In the genomic region with DNA sequence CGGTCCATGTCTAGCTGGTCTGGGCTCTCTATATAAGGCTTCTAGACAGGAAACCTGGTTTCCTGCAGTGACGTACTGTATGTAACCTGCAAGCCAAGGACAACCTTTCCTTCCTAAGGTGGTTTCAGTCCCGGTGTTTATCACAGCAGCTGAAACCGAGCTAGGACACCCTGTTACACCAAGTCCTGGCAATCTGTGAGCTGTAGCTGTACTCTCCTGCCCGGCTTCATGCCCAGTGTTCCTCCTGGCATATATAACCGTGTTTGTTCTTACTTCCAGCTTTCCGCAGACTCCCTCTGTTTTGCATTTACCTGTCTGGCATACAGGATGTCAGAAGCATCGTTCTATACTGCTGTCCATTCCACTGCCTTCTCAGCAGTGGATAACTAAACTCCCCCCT, we compare ENCODE assay signal across 32 mouse cellular contexts. TPM values are rescaled to one million over a fixed set of nuclear protein-coding genes. Genes with fewer than 3 reads are reported as not detected.
A peak's percentile ranks its signal among the peaks of the same experiment; 100 is the strongest.
DNase-seq lines count a peak whose midpoint lies in the region; ATAC-seq and TF ChIP-seq lines count a peak whose summit lies in the region.
"Had no signal": no experiment of that assay in that cellular context is flagged by ENCODE, and none has a peak within 500 bp of the region (broad histone marks: within the 10 kb centered on the region; RNA-seq: fewer than 3 reads in every experiment).

No protein-coding gene starts in this region.

- TF ChIP-seq CTCF in heart, adult 2 months (IDR thresholded peaks at IDR 0.05) = no peak

- TF ChIP-seq POLR2A in heart, adult 2 months (IDR thresholded peaks at IDR 0.05; ENCODE audit: insufficient read depth, low read depth, low read length) = no peak

- H3K4me3 ChIP-seq in heart, adult 2 months = no peak overlapping the region
- H3K4me3 ChIP-seq in heart, embryonic 11.5 days (ENCODE audit: low read depth, low read length) = no peak overlapping the region
- no peak overlapping the region for H3K4me3 ChIP-seq in midbrain, embryonic 10.5 days
- H3K4me3 ChIP-seq: embryonic facial prominence, embryonic 10.5 days; embryonic facial prominence, embryonic 15.5 days; forebrain, embryonic 12.5 days; hindbrain, embryonic 12.5 days; intestine, embryonic 15.5 days had no signal

- DNase-seq in gastrocnemius, adult 18-20 months (ENCODE audit: low spot score) = peak; percentile 34
- no peak for DNase-seq in gastrocnemius, postnatal 4 days (ENCODE audit: low spot score in 2 of 2)
- DNase-seq in heart, adult 2 months = peak in 1 of 2 experiments; percentile 57
- peak; percentile 11 for DNase-seq in cerebellum, adult 8-10 months
- DNase-seq in cerebellum, adult 9-10 months = peak; percentile 26
- no peak for DNase-seq in midbrain, embryonic 10.5 days (ENCODE audit: low spot score)
- DNase-seq: adrenal gland, adult 2 months; adrenal gland, postnatal 36 days; B cell, adult 2 months; forebrain, postnatal 0 days; kidney, adult 2 months; kidney, postnatal 4 days; liver; lung, adult 2 months; lung, postnatal 10 days; midbrain, embryonic 14.5 days; retina, postnatal 1 day; right cerebral cortex, postnatal 14 days; thymus, postnatal 4 days had no signal

- no peak for ATAC-seq in heart, embryonic 11.5 days (replicated peaks; ENCODE audit: insufficient number of reproducible peaks, low FRiP score, low TSS enrichment)
- ATAC-seq: forebrain, postnatal 0 days; hindbrain, postnatal 0 days; intestine, embryonic 15.5 days had no signal

- H3K9ac ChIP-seq in heart, adult 2 months (ENCODE audit: low read depth, low read length) = no peak overlapping the region
- H3K9ac ChIP-seq in heart, embryonic 11.5 days (ENCODE audit: low read depth, low read length) = no peak overlapping the region
- H3K9ac ChIP-seq: embryonic facial prominence, embryonic 15.5 days; forebrain, embryonic 12.5 days; forebrain, postnatal 0 days; hindbrain, embryonic 12.5 days; intestine, embryonic 15.5 days; liver, embryonic 14.5 days had no signal

- peaks cover 7% of the 10 kb centered on the region; the same call in 1 of the 2 replicates for H3K4me1 ChIP-seq in heart, adult 2 months (ENCODE audit: control insufficient read depth, insufficient read depth, low read length)
- peaks cover 12% of the 10 kb centered on the region; the same call in 1 of the 2 replicates for H3K4me1 ChIP-seq in heart, embryonic 11.5 days (ENCODE audit: control insufficient read depth, insufficient read depth, low read length)
- no peaks in the 10 kb centered on the region for H3K4me1 ChIP-seq in midbrain, embryonic 10.5 days
- H3K4me1 ChIP-seq: embryonic facial prominence, embryonic 10.5 days; embryonic facial prominence, embryonic 15.5 days; forebrain, embryonic 12.5 days; hindbrain, embryonic 12.5 days; intestine, embryonic 15.5 days had no signal

- peak overlapping the region; percentile 34 for H3K27ac ChIP-seq in heart, adult 2 months
- no peak overlapping the region for H3K27ac ChIP-seq in heart, embryonic 11.5 days (ENCODE audit: low read depth, low read length)
- no peak overlapping the region for H3K27ac ChIP-seq in midbrain, embryonic 10.5 days (replicated peaks)
- H3K27ac ChIP-seq: embryonic facial prominence, embryonic 10.5 days; embryonic facial prominence, embryonic 15.5 days; forebrain, embryonic 12.5 days; hindbrain, embryonic 12.5 days; hindbrain, postnatal 0 days; intestine, embryonic 15.5 days; liver, embryonic 14.5 days; macrophage had no signal

- no peaks in the 10 kb centered on the region for H3K36me3 ChIP-seq in heart, adult 2 months (ENCODE audit: control insufficient read depth, insufficient read depth, low read length)
- peaks cover 21% of the 10 kb centered on the region for H3K36me3 ChIP-seq in heart, embryonic 11.5 days (ENCODE audit: control insufficient read depth, insufficient read depth, low read length)
- H3K36me3 ChIP-seq in midbrain, embryonic 10.5 days = peaks cover 96% of the 10 kb centered on the region

- no peaks in the 10 kb centered on the region for H3K27me3 ChIP-seq in heart, adult 2 months (ENCODE audit: control insufficient read depth, insufficient read depth, low read length)
- H3K27me3 ChIP-seq in heart, embryonic 11.5 days (ENCODE audit: control insufficient read depth, insufficient read depth, low read length) = no peaks in the 10 kb centered on the region
- H3K27me3 ChIP-seq in midbrain, embryonic 10.5 days (ENCODE audit: low read depth, poor library complexity, severe bottlenecking) = no peaks in the 10 kb centered on the region
- H3K27me3 ChIP-seq: embryonic facial prominence, embryonic 15.5 days; forebrain, embryonic 12.5 days; hindbrain, embryonic 12.5 days; intestine, embryonic 15.5 days had no signal

- no peaks in the 10 kb centered on the region for H3K9me3 ChIP-seq in heart, embryonic 11.5 days (replicated peaks; ENCODE audit: control insufficient read depth, low read length)
- peaks cover 3% of the 10 kb centered on the region; the same call in 1 of the 2 replicates for H3K9me3 ChIP-seq in midbrain, embryonic 10.5 days (replicated peaks)
- H3K9me3 ChIP-seq: embryonic facial prominence, embryonic 15.5 days; forebrain, embryonic 12.5 days; intestine, embryonic 15.5 days had no signal

- no peaks in the 10 kb centered on the region for H3K79me2 ChIP-seq in heart, adult 2 months (replicated peaks; ENCODE audit: control insufficient read depth, insufficient read depth, low read length)

- intact Hi-C loops in heart, adult 2 months (cut with DNase I) = loop anchor here (5.0 kb wide), 1 partner anchor 239 kb away; no protein-coding TSS in a partner anchor

- 76% methylated on average over 8 of the region's 8 CpGs for WGBS in heart, adult 2 months
- WGBS in heart, embryonic 11.5 days (ENCODE audit: insufficient replicate concordance) = 92% methylated on average over 8 of the region's 8 CpGs
- 92% methylated on average over 8 of the region's 8 CpGs for WGBS in midbrain, embryonic 10.5 days

- TF ChIP-seq EP300 in heart, adult 2 months (IDR thresholded peaks at IDR 0.05; ENCODE audit: insufficient read depth, low read depth, low read length) = no peak

- H3K4me2 ChIP-seq in heart, embryonic 11.5 days = no peak overlapping the region
- H3K4me2 ChIP-seq: embryonic facial prominence, embryonic 15.5 days; forebrain, embryonic 12.5 days; hindbrain, embryonic 12.5 days; intestine, embryonic 15.5 days had no signal

RNA-seq across cellular contexts. Expression of gene Prep, which starts 51.4 kb away (rescaled TPM):
- total RNA-seq in gastrocnemius, adult 18-20 months (2021) = 1 to 10 TPM; 6.0 to 6.9 TPM
- total RNA-seq in gastrocnemius, postnatal 4 days (2021) = 10 to 100 TPM; 14.7 to 15.0 TPM
- total RNA-seq in heart, adult 2 months (2021) = 10 to 100 TPM; 12.1 to 13.8 TPM
- 7.9 and 11.8 TPM in 2 replicates for polyA plus RNA-seq in heart, adult 2 months (2012; rRNA removed)
- polyA plus RNA-seq in heart, embryonic 11.5 days (2014; fragmentation: Nextera tagmentation; extraction: Ambion mirVana) = 18.9 and 24.0 TPM in 2 replicates
- polyA plus RNA-seq in midbrain, embryonic 10.5 days (2016; fragmentation: Nextera tagmentation; extraction: Ambion mirVana) = 34.3 and 36.6 TPM in 2 replicates

RNA-seq across cellular contexts. Expression of gene Popdc3, which starts 59.5 kb away (rescaled TPM):
- 10 to 100 TPM; 50.9 to 64.4 TPM for total RNA-seq in gastrocnemius, adult 18-20 months (2021)
- 10 to 100 TPM; 36.0 to 38.7 TPM for total RNA-seq in gastrocnemius, postnatal 4 days (2021)
- 10 to 100 TPM; 29.4 to 35.5 TPM for total RNA-seq in heart, adult 2 months (2021)
- 13.4 and 24.3 TPM in 2 replicates for polyA plus RNA-seq in heart, adult 2 months (2012; rRNA removed)
- polyA plus RNA-seq in heart, embryonic 11.5 days (2014; fragmentation: Nextera tagmentation; extraction: Ambion mirVana) = 15.5 and 19.2 TPM in 2 replicates
- 0.19 and 0.22 TPM in 2 replicates for polyA plus RNA-seq in midbrain, embryonic 10.5 days (2016; fragmentation: Nextera tagmentation; extraction: Ambion mirVana)
- total RNA-seq: megakaryocyte-erythroid progenitor cell, adult 5-6 weeks; monocyte, adult 5-6 weeks had no signal
- polyA plus RNA-seq: macrophage; small intestine, adult 2 months; testis, adult 2 months had no signal

Comparison
In these comparisons a context has a peak if more than half of its experiments do, and no peak if none do; other contexts are left out.
1. DNase-seq: peak in gastrocnemius, adult 18-20 months (single experiment), cerebellum, adult 8-10 months (single experiment) and cerebellum, adult 9-10 months (single experiment); none in gastrocnemius, postnatal 4 days (0 of 2) and midbrain, embryonic 10.5 days (single experiment).